Mouse (Mus musculus) midbrain, embryonic 16.5 days (tissue): Measurements from ENCODE around the gene Rbks. TPM values are rescaled to one million over a fixed set of nuclear protein-coding genes. Genes with fewer than 3 reads are reported as not detected.
A peak's percentile ranks its signal among the peaks of the same experiment; 100 is the strongest.

Experiments
- ATAC-seq: fragments of 200-750 bp; cut with Nextera tagmentation; 2 replicates; pipeline ENCODE4 v1.8.0; 2017; ENCODE audit warnings: moderate TSS enrichment
- H3K27ac ChIP-seq: fragments of 300-500 bp; sonication (generic); 2 replicates; pipeline ENCODE4 v1.5.1; 2014; ENCODE audit warnings: mild to moderate bottlenecking, low read length, mixed read lengths
- H3K27me3 ChIP-seq: fragments of 300-500 bp; sonication (generic); 2 replicates; pipeline ENCODE4 v1.6.1; 2014; ENCODE audit warnings: low read depth, low read length, mixed read lengths; ENCODE audit not compliant: control insufficient read depth, insufficient read depth
- H3K36me3 ChIP-seq: fragments of 300-500 bp; sonication (generic); 2 replicates; pipeline ENCODE4 v1.6.1; 2014; ENCODE audit warnings: mild to moderate bottlenecking, low read length, moderate library complexity, mixed read lengths; ENCODE audit not compliant: control insufficient read depth, insufficient read depth
- H3K4me1 ChIP-seq: fragments of 300-500 bp; sonication (generic); 2 replicates; pipeline ENCODE4 v1.6.1; 2014; ENCODE audit warnings: mild to moderate bottlenecking, low read length, mixed read lengths; ENCODE audit not compliant: control insufficient read depth, insufficient read depth
- H3K4me2 ChIP-seq: fragments of 300-500 bp; sonication (generic); 2 replicates; pipeline ENCODE4 v1.6.1; 2014; ENCODE audit warnings: mild to moderate bottlenecking, low read length, mixed read lengths
- H3K4me3 ChIP-seq: fragments of 300-500 bp; sonication (generic); 2 replicates; pipeline ENCODE4 v1.5.1; 2014; ENCODE audit warnings: low read depth, mild to moderate bottlenecking, low read length, moderate library complexity, mixed read lengths
- H3K9ac ChIP-seq: fragments of 300-500 bp; sonication (generic); 2 replicates; pipeline ENCODE4 v1.6.1; 2014; ENCODE audit warnings: low read depth, low read length, mixed read lengths
- H3K9me3 ChIP-seq: fragments of 300-500 bp; sonication (generic); replicated peaks from 2 replicates; pipeline ENCODE4 v1.6.1; 2014; ENCODE audit warnings: mild to moderate bottlenecking, low read length, mixed read lengths; ENCODE audit not compliant: control insufficient read depth, poor library complexity, severe bottlenecking
- WGBS: fragments of 180-500 bp; shearing (Covaris S2); extraction: QIAGEN DNeasy Blood & Tissue Kit; methylation state at CpG from one replicate; pipeline ENCODE4 v1.1.7; 2014; 5-methylcytosine and 5-hydroxymethylcytosine counted together
- polyA plus RNA-seq: library from polyadenylated mRNA; unstranded; fragments of >200 nt; fragmentation: Nextera tagmentation; extraction: Ambion mirVana; gene quantifications from 2 replicates; pipeline ENCODE4 v1.2.1, GENCODE M21; 2015

Rbks gene
- polyA plus RNA-seq, 1 experiment from 2014 or later: 1.9 TPM

DNA sequence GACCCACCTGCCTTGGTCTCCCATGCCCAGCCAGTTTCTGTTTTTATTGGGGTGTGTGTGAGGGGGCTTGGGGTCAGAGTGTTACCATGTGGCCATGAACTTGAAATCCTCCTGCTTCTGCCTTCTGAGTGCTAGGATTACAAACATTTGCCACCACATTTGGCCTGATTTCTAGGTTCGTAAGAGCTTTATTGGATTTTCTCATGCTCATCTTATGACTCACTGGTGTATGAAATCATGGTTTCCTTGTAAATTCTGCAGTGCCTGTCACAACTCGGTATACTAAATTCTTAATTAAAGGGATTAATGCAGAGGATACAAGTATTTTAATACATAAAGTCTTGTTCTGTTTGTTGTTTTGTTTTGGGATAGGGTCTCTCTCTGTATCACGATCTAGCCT is 77.1 kb downstream of the Rbks start:
- Histone ChIP-seq H3K9me3 (no peaks in the 10 kb centered on the region), H3K4me3 (no peak overlapping the region), H3K4me1 (peaks cover under 1% of the 10 kb centered on the region; the same call in 1 of the 2 replicates), H3K4me2 (no peak overlapping the region), H3K27me3 (no peaks in the 10 kb centered on the region), H3K27ac (no peak overlapping the region), H3K9ac (no peak overlapping the region), H3K36me3 (peaks cover 14% of the 10 kb centered on the region)
- 91% methylated on average over 3 of the region's 3 CpGs for WGBS
- no peak for ATAC-seq

GRCm38 (mm10) chr5:31614339-31615025 is 82.9 kb downstream of the Rbks start:
- Histone ChIP-seq H3K4me3 (peak overlapping the region; percentile 95), H3K9me3 (no peaks in the 10 kb centered on the region), H3K36me3 (peaks cover 6% of the 10 kb centered on the region), H3K4me1 (peaks cover 10% of the 10 kb centered on the region), H3K9ac (peak overlapping the region; percentile 80), H3K27ac (peak overlapping the region; percentile 90), H3K27me3 (no peaks in the 10 kb centered on the region), H3K4me2 (peak overlapping the region; percentile 61)
- ATAC-seq: no peak
- 39% methylated on average over 6 of the region's 6 CpGs for WGBS

DNA sequence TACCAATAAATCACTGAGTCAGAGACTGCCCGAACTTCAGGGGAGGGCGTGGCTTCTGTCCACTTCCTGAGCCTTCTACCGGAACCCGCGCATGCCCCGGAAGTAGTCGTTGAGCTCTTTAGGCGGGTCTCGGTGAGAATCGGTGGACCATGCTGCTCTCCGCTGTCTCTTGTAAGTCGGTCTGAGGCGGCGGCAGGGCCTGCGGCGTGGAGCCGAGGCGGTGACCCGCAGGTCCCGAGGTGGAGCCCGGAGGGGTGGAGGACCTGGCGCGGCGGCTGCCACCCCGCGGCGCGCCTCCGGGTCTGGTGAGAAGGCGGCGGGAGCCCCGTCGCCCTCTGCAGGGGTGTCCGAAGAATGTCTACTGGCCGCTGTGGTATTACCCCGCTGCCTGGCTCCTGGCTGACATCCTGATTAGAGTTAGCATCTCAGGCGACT is 83.6 kb downstream of the Rbks start:
- Histone ChIP-seq H3K27ac (peak overlapping the region; percentile 90), H3K4me1 (peaks cover 10% of the 10 kb centered on the region), H3K4me2 (peak overlapping the region; percentile 61), H3K9me3 (no peaks in the 10 kb centered on the region), H3K9ac (peak overlapping the region; percentile 80), H3K36me3 (peaks cover 6% of the 10 kb centered on the region), H3K4me3 (peak overlapping the region; percentile 95), H3K27me3 (no peaks in the 10 kb centered on the region)
- under 1% methylated on average over 37 of the region's 37 CpGs for WGBS
- ATAC-seq: peak; percentile 96

GRCm38 (mm10) chr5:31611186-31611585 is 86.2 kb downstream of the Rbks start:
- Histone ChIP-seq H3K9me3 (no peaks in the 10 kb centered on the region), H3K4me1 (peaks cover 10% of the 10 kb centered on the region), H3K4me2 (no peak overlapping the region), H3K27ac (no peak overlapping the region), H3K36me3 (no peaks in the 10 kb centered on the region; the same call in 1 of the 2 replicates), H3K4me3 (no peak overlapping the region), H3K9ac (no peak overlapping the region), H3K27me3 (no peaks in the 10 kb centered on the region)
- 96% methylated on average over 1 of the region's 1 CpGs for WGBS
- ATAC-seq: no peak

DNA sequence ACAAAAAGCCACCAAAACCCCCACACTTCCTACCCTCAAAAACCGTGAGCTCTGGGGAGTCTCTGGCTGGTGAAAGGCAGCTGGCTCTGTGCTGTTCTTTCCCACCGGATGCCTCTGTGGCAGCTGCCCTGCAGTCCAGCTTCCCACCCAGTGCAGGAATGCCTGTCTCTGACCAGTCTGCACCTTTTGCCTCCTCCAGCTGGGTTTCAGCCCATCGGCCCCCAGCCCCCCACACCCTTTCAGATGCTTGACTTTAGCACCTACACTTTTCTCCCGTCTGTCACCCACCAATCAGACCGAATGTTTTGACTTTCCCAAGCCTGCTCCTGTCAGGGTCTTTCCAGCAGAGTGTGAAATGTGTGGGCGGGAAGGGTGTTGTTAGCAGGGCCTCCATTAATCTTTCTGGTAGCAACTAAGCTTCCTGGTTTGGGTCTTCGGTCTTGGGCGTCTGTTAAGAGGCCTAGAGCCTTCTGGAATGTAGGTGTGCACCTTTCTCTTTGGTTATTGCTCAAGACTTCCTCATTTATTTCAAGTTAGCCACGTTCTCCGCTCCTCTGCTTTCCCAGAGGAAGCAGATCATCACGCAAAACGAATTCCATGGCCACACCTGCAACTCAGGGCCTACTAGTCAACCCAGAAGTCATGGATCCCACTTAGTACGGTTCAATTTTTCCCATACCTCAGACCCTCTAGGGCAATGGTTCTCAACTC is 86.9 kb downstream of the Rbks start:
- no peak for ATAC-seq
- Histone ChIP-seq H3K4me3 (no peak overlapping the region), H3K4me1 (peaks cover 10% of the 10 kb centered on the region), H3K4me2 (no peak overlapping the region), H3K36me3 (no peaks in the 10 kb centered on the region), H3K27me3 (no peaks in the 10 kb centered on the region), H3K27ac (no peak overlapping the region), H3K9me3 (no peaks in the 10 kb centered on the region), H3K9ac (no peak overlapping the region)
- 84% methylated on average over 13 of the region's 13 CpGs for WGBS

DNA sequence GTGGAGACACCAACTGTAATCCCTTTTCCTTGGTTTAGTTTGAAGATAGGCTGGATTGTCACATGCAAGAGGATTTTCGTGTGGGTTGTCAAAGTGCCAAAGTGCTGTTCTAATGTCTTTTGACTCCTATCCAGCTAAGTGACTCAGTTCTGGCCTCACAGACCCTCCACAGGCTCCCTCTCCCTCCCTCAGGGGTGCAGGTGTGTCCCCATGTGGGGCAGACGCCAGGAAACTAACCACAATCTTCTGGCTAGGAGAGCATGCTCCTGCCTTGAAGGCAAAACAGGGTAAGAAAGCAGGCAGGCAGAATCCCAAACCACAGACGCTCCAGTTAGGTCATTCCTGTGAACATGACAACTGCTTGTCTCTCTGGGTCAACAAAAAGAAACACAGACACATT is 91.3 kb downstream of the Rbks start:
- no peak overlapping the region for H3K4me2 ChIP-seq
- H3K27ac ChIP-seq: no peak overlapping the region
- H3K9me3 ChIP-seq: no peaks in the 10 kb centered on the region
- no peak overlapping the region for H3K4me3 ChIP-seq
- no peak for ATAC-seq
- H3K27me3 ChIP-seq: no peaks in the 10 kb centered on the region
- no peaks in the 10 kb centered on the region for H3K36me3 ChIP-seq
- WGBS: 59% methylated on average over 3 of the region's 3 CpGs
- no peaks in the 10 kb centered on the region for H3K4me1 ChIP-seq
- no peak overlapping the region for H3K9ac ChIP-seq

- H3K9me3 ChIP-seq: no peaks in the 10 kb centered on the region
- WGBS: 89% methylated on average over 6 of the region's 6 CpGs
- H3K4me1 ChIP-seq: no peaks in the 10 kb centered on the region
- no peak for ATAC-seq
- no peak overlapping the region for H3K9ac ChIP-seq
- H3K4me2 ChIP-seq: no peak overlapping the region
- no peaks in the 10 kb centered on the region for H3K27me3 ChIP-seq
- H3K36me3 ChIP-seq: no peaks in the 10 kb centered on the region
- H3K4me3 ChIP-seq: no peak overlapping the region
- H3K27ac ChIP-seq: no peak overlapping the region
Measured at GRCm38 (mm10) chr5:31603766-31604165, 93.7 kb downstream of the Rbks start.

GRCm38 (mm10) chr5:31602377-31602776 is 95.0 kb downstream of the Rbks start:
- H3K27me3 ChIP-seq: no peaks in the 10 kb centered on the region; the same call in 1 of the 2 replicates
- no peak overlapping the region for H3K4me3 ChIP-seq
- no peak for ATAC-seq
- no peaks in the 10 kb centered on the region for H3K9me3 ChIP-seq
- 70% methylated on average over 1 of the region's 1 CpGs for WGBS
- H3K9ac ChIP-seq: no peak overlapping the region
- peaks cover 3% of the 10 kb centered on the region; the same call in 1 of the 2 replicates for H3K4me1 ChIP-seq
- H3K4me2 ChIP-seq: no peak overlapping the region
- H3K36me3 ChIP-seq: no peaks in the 10 kb centered on the region
- H3K27ac ChIP-seq: no peak overlapping the region

DNA sequence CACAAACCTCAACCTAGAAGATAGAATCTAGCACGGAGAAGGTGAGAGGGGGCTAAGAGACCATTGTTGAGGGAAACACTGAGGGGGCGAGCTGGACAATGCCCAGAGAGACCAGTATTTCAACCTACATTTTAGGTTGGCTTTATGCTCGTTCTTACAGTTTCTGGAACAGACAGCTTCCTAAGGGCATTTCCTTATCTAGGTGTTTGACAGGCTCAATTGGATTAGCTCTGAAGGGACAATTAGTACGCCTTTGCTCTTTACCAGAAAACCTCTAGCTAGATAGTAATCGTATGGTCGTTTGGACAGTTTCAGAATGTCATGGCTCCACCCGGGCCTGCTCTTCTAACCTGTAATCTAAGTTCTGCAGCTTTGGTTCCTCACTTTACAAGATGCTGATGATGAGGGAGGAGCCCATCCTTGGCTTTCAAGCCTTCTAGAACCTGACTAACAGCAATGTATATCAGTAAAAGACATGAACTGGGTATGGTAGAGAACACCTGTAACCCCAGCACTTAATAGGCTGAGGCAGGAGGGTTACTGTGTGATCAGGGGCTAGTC is 96.2 kb downstream of the Rbks start:
- no peak for ATAC-seq

More for the DNA sequence above, 96.2 kb downstream of the Rbks start:
- no peaks in the 10 kb centered on the region for H3K9me3 ChIP-seq
- 90% methylated on average over 7 of the region's 7 CpGs for WGBS
- H3K36me3 ChIP-seq: no peaks in the 10 kb centered on the region
- H3K9ac ChIP-seq: no peak overlapping the region
- H3K27me3 ChIP-seq: peaks cover 3% of the 10 kb centered on the region
- H3K4me1 ChIP-seq: peaks cover 10% of the 10 kb centered on the region
- no peak overlapping the region for H3K4me2 ChIP-seq
- no peak overlapping the region for H3K27ac ChIP-seq
- H3K4me3 ChIP-seq: no peak overlapping the region
